Mouse (Mus musculus) CH12.LX (cell line): ENCODE data around the gene Bri3. TPM values are rescaled to one million over a fixed set of nuclear protein-coding genes. Genes with fewer than 3 reads are reported as not detected.
A peak's percentile ranks its signal among the peaks of the same experiment; 100 is the strongest.

Experiments used
- DNase-seq: peaks from one replicate; pipeline ENCODE4 v3.0.0-alpha.2; 2013; ENCODE audit errors: extremely low read depth
- H3K27ac ChIP-seq: 2 replicates; pipeline ENCODE4 v1.5.1; 2012; ENCODE audit warnings: low read depth, mild to moderate bottlenecking, control low read depth, moderate library complexity; ENCODE audit not compliant: insufficient read depth
- H3K27me3 ChIP-seq: replicated peaks from 2 replicates; pipeline ENCODE3; 2012; ENCODE audit warnings: inconsistent platforms
- H3K36me3 ChIP-seq, 2 experiments: replicated peaks in 1 of 2; 2 replicates each; pipeline versions ENCODE3 to v1.6.1; 2012; ENCODE audit warnings: inconsistent platforms in 1 of 2, low read length in 1 of 2, mild to moderate bottlenecking in 1 of 2, mixed read lengths in 1 of 2, moderate library complexity in 1 of 2; ENCODE audit not compliant: control insufficient read depth in 1 of 2, insufficient read depth in 1 of 2
- H3K4me1 ChIP-seq, 2 experiments: 2 replicates each; pipeline ENCODE4 v1.6.1; 2012; ENCODE audit warnings: inconsistent platforms in 1 of 2, moderate library complexity in 1 of 2; ENCODE audit not compliant: insufficient read depth in 2 of 2, control insufficient read depth in 1 of 2
- H3K4me2 ChIP-seq: 2 replicates; pipeline ENCODE4 v1.6.1; 2012; ENCODE audit warnings: low read depth, mild to moderate bottlenecking, control low read depth; ENCODE audit not compliant: poor library complexity, insufficient read depth, severe bottlenecking
- H3K4me3 ChIP-seq, 3 experiments: fragments of 150-350 bp in 1 of 3; sonication (generic) in 1 of 3; replicated peaks in 1 of 3; 2 replicates each; pipeline versions ENCODE3 to v1.5.1; 2011 to 2012; ENCODE audit warnings: low read depth in 2 of 3, low read length in 2 of 3, mild to moderate bottlenecking in 2 of 3, moderate library complexity in 2 of 3, control low read depth in 1 of 3, improper control_type of control experiment in 1 of 3, inconsistent platforms in 1 of 3, mixed read lengths in 1 of 3; ENCODE audit not compliant: poor library complexity in 1 of 3
- H3K79me2 ChIP-seq: replicated peaks from 2 replicates; pipeline ENCODE4 v1.6.1; 2012; ENCODE audit warnings: mild to moderate bottlenecking, moderate library complexity; ENCODE audit not compliant: control insufficient read depth, poor library complexity, insufficient read depth, severe bottlenecking; ENCODE audit errors: extremely low read depth
- H3K9ac ChIP-seq: 2 replicates; pipeline ENCODE4 v1.6.1; 2012; ENCODE audit warnings: low read depth, mild to moderate bottlenecking, control low read depth, moderate library complexity; ENCODE audit not compliant: insufficient read depth
- H3K9me3 ChIP-seq: replicated peaks from 2 replicates; pipeline ENCODE3; 2012; ENCODE audit warnings: low read length, inconsistent platforms, mixed read lengths
- BHLHE40 ChIP-seq: IDR thresholded peaks from 2 replicates; pipeline ENCODE4 v1.6.1; 2011; ENCODE audit warnings: mild to moderate bottlenecking, low read depth, low read length, improper control_type of control experiment
- CTCF ChIP-seq, 2 experiments: IDR thresholded peaks in 1 of 2; conservative IDR thresholded peaks in 1 of 2; 2 replicates each; pipeline ENCODE4 v1.5.1; 2011 to 2012; ENCODE audit warnings: low read depth in 2 of 2, low read length in 2 of 2, improper control_type of control experiment in 1 of 2, inconsistent platforms in 1 of 2, mild to moderate bottlenecking in 1 of 2, moderate library complexity in 1 of 2
- EP300 ChIP-seq: IDR thresholded peaks from 2 replicates; pipeline ENCODE4 v1.6.1; 2011; ENCODE audit warnings: low read length, improper control_type of control experiment
- IRF4 ChIP-seq: IDR thresholded peaks from 2 replicates; pipeline ENCODE4 v1.6.1; 2014; ENCODE audit warnings: low read depth, mild to moderate bottlenecking, inconsistent platforms, low read length, improper control_type of control experiment
- JUN ChIP-seq: IDR thresholded peaks from 2 replicates; pipeline ENCODE4 v1.6.1; 2011; ENCODE audit warnings: low read depth, mild to moderate bottlenecking, low read length, improper control_type of control experiment, moderate library complexity; ENCODE audit not compliant: insufficient read depth
- KAT2A ChIP-seq: IDR thresholded peaks from 2 replicates; pipeline ENCODE4 v1.6.1; 2012; ENCODE audit warnings: low read length, improper control_type of control experiment, inconsistent platforms; ENCODE audit not compliant: insufficient replicate concordance
- MAZ ChIP-seq: IDR thresholded peaks from 2 replicates; pipeline ENCODE4 v1.6.1; 2012; ENCODE audit warnings: low read depth, mild to moderate bottlenecking, inconsistent platforms, low read length, improper control_type of control experiment, moderate library complexity
- MEF2A ChIP-seq: IDR thresholded peaks from 2 replicates; pipeline ENCODE4 v1.6.1; 2014; ENCODE audit warnings: low read depth, mild to moderate bottlenecking, inconsistent platforms, low read length, improper control_type of control experiment, borderline replicate concordance
- MXI1 ChIP-seq: IDR thresholded peaks from 2 replicates; pipeline ENCODE4 v1.6.1; 2011; ENCODE audit warnings: mild to moderate bottlenecking, low read depth, low read length, improper control_type of control experiment
- NELFE ChIP-seq: IDR thresholded peaks from 2 replicates; pipeline ENCODE4 v1.6.1; 2011; ENCODE audit warnings: low read depth, low read length, improper control_type of control experiment
- POLR2A ChIP-seq: IDR thresholded peaks from 2 replicates; pipeline ENCODE4 v1.6.1; 2011; ENCODE audit warnings: low read depth, mild to moderate bottlenecking, improper control_type of control experiment, low read length
- POLR2AphosphoS2 ChIP-seq: IDR thresholded peaks from 2 replicates; pipeline ENCODE4 v1.6.1; 2011; ENCODE audit warnings: low read depth, low read length, improper control_type of control experiment
- SMC3 ChIP-seq: IDR thresholded peaks from 2 replicates; pipeline ENCODE4 v1.6.1; 2011; ENCODE audit warnings: low read depth, low read length, improper control_type of control experiment
- UBTF ChIP-seq: IDR thresholded peaks from 2 replicates; pipeline ENCODE4 v1.6.1; 2012; ENCODE audit warnings: low read depth, mild to moderate bottlenecking, inconsistent platforms, low read length, improper control_type of control experiment, moderate library complexity
- ZC3H11A ChIP-seq: IDR thresholded peaks from 2 replicates; pipeline ENCODE4 v1.6.1; 2012; ENCODE audit warnings: low read depth, mild to moderate bottlenecking, inconsistent platforms, low read length, improper control_type of control experiment
- ZMIZ1 ChIP-seq: IDR thresholded peaks from 2 replicates; pipeline ENCODE4 v1.6.1; 2012; ENCODE audit warnings: low read depth, mild to moderate bottlenecking, inconsistent platforms, low read length, improper control_type of control experiment
- dilution Hi-C: fragments of 300-500 bp; cut with MboI; formaldehyde crosslinking; loops from 2 replicates; pipeline ENCODE4 v1.14.3; 2020; ENCODE audit warnings: low sequenced_read_pairs; ENCODE audit not compliant: extremely low pct_unique_long_range_greater_than_20kb, extremely low pct_ligation_motif_present
- in situ Hi-C: fragments of 300-500 bp; cut with MboI; formaldehyde crosslinking; loops from 3 replicates; pipeline ENCODE4 v1.14.3; 2019; ENCODE audit warnings: low sequenced_read_pairs, low pct_ligation_motif_present, low pct_unique_long_range_greater_than_20kb, mixed read lengths
- polyA plus RNA-seq: library from polyadenylated mRNA; unstranded; fragments of >175 nt; gene quantifications from 2 replicates; pipeline ENCODE4 v1.2.1, GENCODE M21; 2012; ENCODE audit warnings: low read depth; ENCODE audit not compliant: insufficient read length
- total RNA-seq, 2 experiments: library from RNA; depleted of rRNA; stranded (reverse); fragments of 300-350 nt in 1 of 2; fragments of >200 nt in 1 of 2; gene quantifications; 2 replicates each; pipeline ENCODE4 v1.2.3; 2012 to 2014

The Bri3 gene
- total and polyA plus RNA-seq, 3 experiments = 9.3 to 41.7 (median 20.3) TPM

GRCm38 (mm10) chr5:144255632-144256540, 11.6 kb downstream of the Bri3 start:
- dilution Hi-C loops = no loop called here
- peak overlapping the region; percentile 99 for H3K9ac ChIP-seq
- peak overlapping the region; percentile 57 to 91 (median 76) for H3K4me3 ChIP-seq
- in situ Hi-C loops = no loop called here
- peaks cover 9 to 83% of the 10 kb centered on the region in 2 experiments for H3K4me1 ChIP-seq
- H3K27ac ChIP-seq = no peak overlapping the region
- no peaks in the 10 kb centered on the region for H3K79me2 ChIP-seq
- TF ChIP-seq MXI1 = peak; percentile 43
- TF ChIP-seq UBTF = no peak
- peak; percentile 92 for TF ChIP-seq BHLHE40
- TF ChIP-seq, all 38 proteins: peak for 2
- H3K36me3 ChIP-seq = peaks cover 0 to 42% of the 10 kb centered on the region in 2 experiments
- H3K27me3 ChIP-seq = no peaks in the 10 kb centered on the region
- no peak for DNase-seq
- H3K9me3 ChIP-seq = no peaks in the 10 kb centered on the region
- peak overlapping the region; percentile 89 for H3K4me2 ChIP-seq

GRCm38 (mm10) chr5:144256541-144256870, 12.3 kb downstream of the Bri3 start:
- no peak for DNase-seq
- H3K4me1 ChIP-seq = peaks cover 9 to 78% of the 10 kb centered on the region in 2 experiments
- dilution Hi-C loops (no loop called here), in situ Hi-C loops (no loop called here)
- H3K36me3 ChIP-seq = peaks cover 0 to 48% of the 10 kb centered on the region in 2 experiments
- no peaks in the 10 kb centered on the region for H3K79me2 ChIP-seq
- TF ChIP-seq POLR2A (no peak), SMC3 (no peak), POLR2AphosphoS2 (no peak), JUN (no peak), ZMIZ1 (no peak), EP300 (no peak), KAT2A (no peak), MAZ (no peak)
- no peaks in the 10 kb centered on the region for H3K27me3 ChIP-seq
- peak overlapping the region; percentile 89 for H3K4me2 ChIP-seq
- H3K4me3 ChIP-seq = peak overlapping the region; percentile 57 to 91 (median 76)
- no peaks in the 10 kb centered on the region for H3K9me3 ChIP-seq
- peak overlapping the region; percentile 99; the same call in 1 of the 2 replicates for H3K9ac ChIP-seq
- H3K27ac ChIP-seq = no peak overlapping the region

GRCm38 (mm10) chr5:144256888-144257287, 12.7 kb downstream of the Bri3 start:
- Histone ChIP-seq H3K27me3 (no peaks in the 10 kb centered on the region), H3K36me3 (peaks cover 0 to 52% of the 10 kb centered on the region in 2 experiments), H3K4me1 (peaks cover 8 to 74% of the 10 kb centered on the region in 2 experiments), H3K9me3 (no peaks in the 10 kb centered on the region), H3K27ac (no peak overlapping the region), H3K9ac (no peak overlapping the region), H3K79me2 (no peaks in the 10 kb centered on the region), H3K4me2 (no peak overlapping the region; the same call in 1 of the 2 replicates), H3K4me3 (peak overlapping the region in 2 of 3 experiments; percentile 57 to 76)
- no peak for TF ChIP-seq MEF2A
- no peak for TF ChIP-seq NELFE
- TF ChIP-seq CTCF (conservative IDR thresholded peaks at IDR 0.05 in 1 of 2, IDR thresholded peaks at IDR 0.05 in 1 of 2; ENCODE audit: low read depth in 2 of 2, low read length in 2 of 2) = no peak
- no peak for TF ChIP-seq POLR2A
- TF ChIP-seq IRF4 = no peak
- no peak for TF ChIP-seq UBTF
- TF ChIP-seq EP300 = no peak
- no peak for TF ChIP-seq ZC3H11A
- no peak for DNase-seq
- dilution Hi-C loops = no loop called here
- in situ Hi-C loops = no loop called here
